Mouse (Mus musculus) heart, embryonic 13.5 days (tissue): ENCODE results near the gene Dnajc7. TPM values are rescaled to one million over a fixed set of nuclear protein-coding genes. Genes with fewer than 3 reads are reported as not detected.

Experiments used
- polyA plus RNA-seq: library from polyadenylated mRNA; unstranded; fragments of >200 nt; fragmentation: Nextera tagmentation; extraction: Ambion mirVana; gene quantifications from 2 replicates; pipeline ENCODE4 v1.2.1, GENCODE M21; 2015

The Dnajc7 gene
- polyA plus RNA-seq, 1 experiment from 2014 or later, result 172 TPM

Other genes with a start within 250 kb of the Dnajc7 start
- gene Jup, start 222.4 kb downstream of the Dnajc7 start, polyA plus RNA-seq, result 107 and 111 TPM in 2 replicates
- gene P3h4, start 205.3 kb downstream of the Dnajc7 start, polyA plus RNA-seq, result 62.9 and 63.5 TPM in 2 replicates
- 112 and 119 TPM in 2 replicates for gene Fkbp10, start 204.5 kb downstream of the Dnajc7 start, polyA plus RNA-seq
- gene Nt5c3b, start 178.4 kb downstream of the Dnajc7 start, polyA plus RNA-seq, result 104 and 110 TPM in 2 replicates
- 0.33 and 0.60 TPM in 2 replicates for gene Klhl10, start 178.3 kb downstream of the Dnajc7 start, polyA plus RNA-seq
- gene Klhl11, start 147.4 kb downstream of the Dnajc7 start, polyA plus RNA-seq, result 6.6 and 6.7 TPM in 2 replicates
- 67.8 and 69.7 TPM in 2 replicates for gene Acly, start 92.2 kb downstream of the Dnajc7 start, polyA plus RNA-seq
- 0.19 and 0.62 TPM in 2 replicates for gene Ttc25, start 74.6 kb downstream of the Dnajc7 start, polyA plus RNA-seq
- 18.1 and 20.2 TPM in 2 replicates for gene Cnp, start 45.3 kb downstream of the Dnajc7 start, polyA plus RNA-seq
- gene Nkiras2, start 924 bp downstream of the Dnajc7 start, polyA plus RNA-seq, result 67.0 and 67.3 TPM in 2 replicates
- gene Zfp385c, start 72.3 kb upstream of the Dnajc7 start, polyA plus RNA-seq, result 0.09 and 0.51 TPM in 2 replicates
- gene Dhx58, start 84.1 kb upstream of the Dnajc7 start, polyA plus RNA-seq, result 1.5 and 1.9 TPM in 2 replicates
- gene Kat2a, start 92.3 kb upstream of the Dnajc7 start, polyA plus RNA-seq, result 33.4 and 34.7 TPM in 2 replicates
- gene Hspb9, start 93.7 kb upstream of the Dnajc7 start, polyA plus RNA-seq, result 0.21 TPM in 1 of 2 replicates, not detected in the other
- 13.4 and 13.6 TPM in 2 replicates for gene Rab5c, start 118.0 kb upstream of the Dnajc7 start, polyA plus RNA-seq
- gene Kcnh4, start 139.8 kb upstream of the Dnajc7 start, polyA plus RNA-seq, result not detected in 2 replicates
- gene Hcrt, start 142.8 kb upstream of the Dnajc7 start, polyA plus RNA-seq, result not detected in 2 replicates
- gene Ghdc, start 150.8 kb upstream of the Dnajc7 start, polyA plus RNA-seq, result 6.0 and 7.2 TPM in 2 replicates
- gene Stat5b, start 230.6 kb upstream of the Dnajc7 start, polyA plus RNA-seq, result 24.3 and 27.0 TPM in 2 replicates
- 5.2 and 5.9 TPM in 2 replicates for gene Stat5a, start 239.2 kb upstream of the Dnajc7 start, polyA plus RNA-seq